Mouse (Mus musculus) adrenal gland, postnatal 4 days (tissue): ENCODE measurements around the gene Btbd8. TPM values are rescaled to one million over a fixed set of nuclear protein-coding genes. Genes with fewer than 3 reads are reported as not detected.

Experiments used
- DNase-seq, 2 experiments: peaks; one replicate each; pipeline ENCODE4 v3.0.0; 2021 to 2022; ENCODE audit warnings: low spot score in 2 of 2, mixed read lengths in 2 of 2
- total RNA-seq, 2 experiments: library from RNA; stranded (reverse); gene quantifications; 2 replicates each; pipeline ENCODE4 v1.2.3; 2021

Btbd8 gene
- total RNA-seq, 2 experiments from 2014 or later, result 12.6 to 13.8 TPM

- peak in 1 of 2 experiments; percentile 12 for DNase-seq
Measured at GRCm38 (mm10) chr5:107513583-107513982, 75.8 kb downstream of the Btbd8 start.

DNA sequence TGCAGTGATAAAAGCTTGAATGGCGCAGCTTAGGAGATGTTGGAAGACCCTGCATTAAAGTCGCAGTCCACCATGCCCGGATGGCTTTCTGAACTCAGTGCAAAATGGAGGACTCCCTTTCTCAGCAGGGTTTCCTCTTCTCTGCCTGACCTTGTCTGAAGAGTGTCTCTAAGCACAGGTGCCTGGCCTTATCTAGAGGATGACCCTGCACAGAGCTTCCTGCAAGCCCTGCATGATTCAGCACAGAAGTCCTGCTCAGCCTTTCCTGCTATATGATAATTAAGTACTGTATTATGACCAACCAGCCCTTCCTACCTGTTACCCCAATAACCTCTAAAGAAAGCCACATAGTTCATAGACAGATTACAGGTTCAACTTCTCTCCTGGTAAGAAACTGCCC, 77.7 kb downstream of the Btbd8 start:
- no peak for DNase-seq

DNA sequence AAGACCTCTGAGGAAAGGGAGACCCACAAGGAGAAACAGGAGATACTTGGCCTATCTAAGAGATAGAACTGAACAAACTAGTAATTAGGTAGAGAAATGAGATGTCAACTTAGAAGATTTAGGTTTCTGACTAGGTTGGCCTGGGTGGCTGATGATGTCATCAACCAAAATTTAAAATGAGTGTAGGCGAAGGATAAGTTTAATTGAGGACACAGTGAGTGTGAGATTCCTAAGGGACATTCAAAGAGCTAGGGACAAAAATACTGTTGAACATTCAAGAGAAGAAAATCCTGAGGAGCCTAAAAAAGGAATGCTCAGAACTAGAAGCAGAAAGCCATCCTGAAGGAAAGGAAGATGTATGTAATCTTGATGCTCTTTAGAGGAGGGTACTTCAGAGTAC, 78.3 kb downstream of the Btbd8 start:
- no peak for DNase-seq

GRCm38 (mm10) chr5:107518602-107519001, 80.8 kb downstream of the Btbd8 start:
- DNase-seq, result no peak

GRCm38 (mm10) chr5:107521386-107521785, 83.6 kb downstream of the Btbd8 start:
- DNase-seq, result no peak

DNA sequence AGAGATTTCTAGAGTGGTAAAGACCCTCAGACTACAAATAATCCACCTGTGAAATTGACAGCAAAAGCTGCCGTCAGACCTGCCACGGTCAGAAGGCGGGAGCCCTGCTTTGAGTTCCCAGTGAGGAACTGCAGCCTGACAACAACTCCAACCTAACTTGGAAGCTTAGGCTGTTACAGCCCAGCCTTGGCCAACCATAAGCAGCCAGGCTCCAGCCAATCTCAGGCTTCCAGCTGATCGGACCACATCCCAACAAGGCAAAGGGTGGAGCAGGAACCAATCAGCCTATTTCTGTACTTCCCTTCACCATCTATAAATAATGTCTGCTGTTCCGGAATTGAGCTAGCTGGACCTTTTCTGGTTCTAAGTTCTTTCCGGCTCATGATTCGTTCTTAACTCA, 84.1 kb downstream of the Btbd8 start:
- no peak for DNase-seq

- no peak for DNase-seq
Measured at GRCm38 (mm10) chr5:107524281-107524680, 86.5 kb downstream of the Btbd8 start.

- DNase-seq, result no peak
Measured at GRCm38 (mm10) chr5:107528856-107529255, 91.1 kb downstream of the Btbd8 start.

GRCm38 (mm10) chr5:107533590-107533989, 95.8 kb downstream of the Btbd8 start:
- no peak for DNase-seq

DNA sequence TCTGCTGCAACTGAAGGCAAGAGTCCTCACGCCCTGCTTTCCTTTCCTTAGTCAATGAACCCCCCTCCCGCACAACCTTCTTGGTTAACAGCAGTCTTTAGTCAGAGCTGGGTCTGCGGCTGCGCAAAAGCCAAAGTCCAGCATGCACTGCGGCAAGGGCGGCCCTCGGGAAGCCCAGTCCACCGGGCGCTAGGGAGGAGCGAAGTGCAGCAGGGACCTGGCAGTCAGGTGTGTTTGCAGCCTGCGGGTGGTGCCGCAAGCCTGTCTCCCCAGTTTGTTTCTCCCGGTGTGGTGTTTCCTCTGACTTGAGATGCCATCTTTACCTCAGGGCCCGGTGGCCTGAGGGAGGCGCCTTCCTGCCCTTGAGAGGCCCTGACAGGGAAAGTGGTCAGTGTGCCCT, 96.8 kb downstream of the Btbd8 start, which contains the start of gene 1700028K03Rik:
Gene 1700028K03Rik, plus strand, starts transcription at position 129 of the 400 bp plus-strand sequence.
- no peak for DNase-seq

DNA sequence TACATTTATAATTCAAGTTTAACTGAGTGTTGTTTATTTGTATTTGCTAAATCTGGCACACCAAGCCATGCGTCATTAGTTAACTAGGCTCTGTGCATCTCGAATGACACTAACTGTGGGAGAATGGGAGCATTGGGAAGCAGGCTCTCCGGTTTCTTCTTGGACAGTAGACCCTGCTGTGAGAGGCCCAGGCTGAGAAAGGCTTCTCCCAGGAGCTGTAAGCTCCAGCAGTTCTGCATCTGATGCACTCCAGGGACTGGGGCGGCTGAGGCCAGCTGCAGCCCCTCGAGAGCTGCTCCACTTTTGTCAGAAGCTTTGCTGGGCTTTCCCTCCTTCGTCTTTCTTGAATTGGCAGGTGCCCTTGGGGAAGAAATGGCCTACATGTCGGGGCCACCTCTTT, 103.9 kb downstream of the Btbd8 start:
- DNase-seq, result no peak

DNA sequence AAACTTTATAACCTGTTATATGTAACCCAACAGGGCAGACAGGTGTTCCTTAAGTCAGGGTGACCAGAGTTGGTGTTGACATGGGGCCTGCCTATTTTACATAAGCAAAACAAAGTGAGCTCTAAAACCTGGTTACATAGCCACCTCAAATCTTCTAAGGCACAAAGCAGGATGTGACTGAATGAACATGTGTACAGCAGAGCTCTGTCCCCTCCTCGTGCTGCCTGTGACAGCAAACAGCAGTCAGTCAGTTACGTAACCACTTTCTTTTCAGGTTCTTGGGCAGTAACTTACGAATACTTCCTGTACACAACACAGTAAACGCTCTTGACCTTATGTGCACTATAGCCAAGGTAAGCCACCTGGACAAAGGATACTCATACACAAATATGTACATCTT, 108.1 kb downstream of the Btbd8 start:
- no peak for DNase-seq

- DNase-seq, result no peak
Measured at GRCm38 (mm10) chr5:107547955-107548354, 110.2 kb downstream of the Btbd8 start.

GRCm38 (mm10) chr5:107548444-107548843, 110.6 kb downstream of the Btbd8 start:
- no peak for DNase-seq

DNA sequence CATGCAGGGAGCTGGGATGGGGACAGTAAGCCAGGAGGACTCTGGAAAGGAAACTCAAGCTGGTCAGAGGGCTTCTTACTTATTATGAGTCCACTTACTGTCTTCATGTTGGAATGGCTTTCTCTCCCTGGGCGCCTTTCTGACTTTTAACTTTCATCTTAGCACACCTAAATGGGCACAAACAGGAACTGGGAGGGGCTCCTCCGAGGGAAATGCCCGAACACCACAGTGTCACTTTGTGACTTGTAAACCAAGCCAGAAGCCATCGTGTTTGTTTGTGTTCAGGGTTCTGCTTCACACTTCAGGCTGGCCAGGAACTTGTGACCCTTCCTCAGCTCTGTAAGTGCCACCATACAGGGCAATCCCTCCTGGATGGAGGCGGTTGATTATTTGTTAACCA, 116.5 kb downstream of the Btbd8 start:
- DNase-seq, result no peak

DNA sequence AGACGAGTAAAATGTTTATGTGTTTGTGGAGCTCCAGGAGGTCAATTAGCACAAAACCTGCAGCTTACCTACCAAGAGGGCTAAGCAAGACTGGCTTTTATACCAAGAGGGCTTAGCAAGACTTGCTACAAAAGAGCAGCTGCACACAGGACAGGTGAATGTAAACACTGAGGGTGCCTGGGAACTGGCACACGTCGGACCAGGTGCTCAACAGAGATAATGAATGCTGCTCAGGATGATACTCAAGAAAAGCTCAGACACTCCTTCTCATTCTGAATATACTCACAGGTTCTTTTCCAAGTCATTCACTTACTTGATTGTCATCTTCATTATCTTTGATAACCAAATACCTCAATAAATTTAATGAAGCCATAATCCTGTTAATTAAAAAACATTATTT, 119.2 kb downstream of the Btbd8 start:
- DNase-seq, result no peak

Other genes with a start within 250 kb of the Btbd8 start
- 100 to 1,000 TPM; 214 to 231 TPM for gene Tgfbr3, start 148.4 kb upstream of the Btbd8 start, total RNA-seq
- gene Brdt, start 106.8 kb upstream of the Btbd8 start, total RNA-seq, result 1 to 10 TPM; 5.6 to 8.2 TPM
- 1 to 10 TPM; 1.4 to 1.5 TPM for gene Ephx4, start 35.3 kb upstream of the Btbd8 start, total RNA-seq
- not detected for gene Lpcat2b, start 6.4 kb upstream of the Btbd8 start, total RNA-seq
- gene Gm42669, start 69.6 kb downstream of the Btbd8 start, total RNA-seq, result not detected
- gene 1700028K03Rik, start 96.7 kb downstream of the Btbd8 start, total RNA-seq, result under 1 TPM; 0.11 to 0.20 TPM
- gene Rpap2, start 159.4 kb downstream of the Btbd8 start, total RNA-seq, result 10 to 100 TPM; 24.2 to 26.9 TPM
- gene Glmn, start 159.9 kb downstream of the Btbd8 start, total RNA-seq, result 10 to 100 TPM; 23.7 to 24.1 TPM